Mouse (Mus musculus) liver, embryonic 14.5 days (tissue): ENCODE measurements at regions not wholly inside any gene's neighbourhood (a gene's known extent, or its start where the extent isn't known, plus 50 kb on each side); places are given as distances from the start of the nearest gene placed in this dataset.

Experiments
- CTCF ChIP-seq: IDR thresholded peaks from 2 replicates; pipeline ENCODE4 v1.5.1; 2016; ENCODE audit warnings: antibody characterized with exemption, low read depth, control low read depth
- EP300 ChIP-seq: IDR thresholded peaks from 2 replicates; pipeline ENCODE4 v1.6.1; 2016; ENCODE audit warnings: antibody characterized with exemption, low read depth

DNA sequence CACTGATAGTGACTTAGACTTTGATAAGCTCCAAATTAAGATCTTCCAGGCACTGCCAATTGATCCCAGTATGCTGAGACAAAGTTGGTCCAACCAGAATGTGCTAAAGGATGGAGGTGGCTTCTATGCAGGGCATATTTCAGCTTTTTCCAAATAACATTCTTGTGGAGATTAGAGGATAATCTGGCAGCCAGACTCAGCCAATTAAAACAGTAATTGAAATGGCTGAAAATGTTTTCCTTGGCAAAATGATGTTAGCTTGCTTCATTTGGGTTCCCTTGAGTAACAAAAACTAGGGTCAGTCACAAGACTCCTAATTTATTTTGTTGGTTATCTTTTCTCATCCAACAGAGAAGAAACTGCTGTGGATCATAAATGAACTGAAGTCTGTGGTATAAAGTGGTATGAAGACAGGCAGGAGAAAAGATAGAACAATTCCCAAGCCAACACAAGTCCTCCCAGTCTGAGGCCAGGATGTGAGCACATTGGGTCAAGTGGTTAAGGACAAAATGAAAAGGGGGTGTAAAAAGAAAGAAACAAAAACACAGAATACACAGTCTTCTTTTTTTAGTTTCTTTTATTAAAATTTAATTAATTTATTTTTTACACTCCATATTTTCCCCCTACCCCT, 161.4 kb upstream of the Ccn2 start:
- TF ChIP-seq CTCF (no peak), EP300 (no peak)
